Mouse (Mus musculus) kidney, postnatal 0 days (tissue): ENCODE results near the gene Tmem115. TPM values are rescaled to one million over a fixed set of nuclear protein-coding genes. Genes with fewer than 3 reads are reported as not detected.

Source experiments
- ATAC-seq: fragments of 200-750 bp; cut with Nextera tagmentation; replicated peaks from 2 replicates; pipeline ENCODE4 v1.8.0; 2017; ENCODE audit warnings: low read depth, moderate number of reproducible peaks, moderate TSS enrichment, moderate library complexity; ENCODE audit not compliant: low FRiP score
- DNase-seq: peaks from one replicate; pipeline ENCODE4 v3.0.0-alpha.2; 2016; ENCODE audit warnings: low spot score
- H3K27ac ChIP-seq: fragments of 300-500 bp; sonication (generic); 2 replicates; pipeline ENCODE4 v1.5.1; 2014; ENCODE audit warnings: mild to moderate bottlenecking
- H3K27me3 ChIP-seq: fragments of 300-500 bp; sonication (generic); 2 replicates; pipeline ENCODE4 v1.6.1; 2014; ENCODE audit warnings: low read length, mixed read lengths; ENCODE audit not compliant: insufficient read depth
- H3K36me3 ChIP-seq: fragments of 300-500 bp; sonication (generic); 2 replicates; pipeline ENCODE4 v1.6.1; 2014; ENCODE audit warnings: low read length, mixed read lengths; ENCODE audit not compliant: insufficient read depth
- H3K4me1 ChIP-seq: fragments of 300-500 bp; sonication (generic); replicated peaks from 2 replicates; pipeline ENCODE4 v1.6.1; 2014; ENCODE audit warnings: antibody characterized with exemption, low read length, mixed read lengths; ENCODE audit not compliant: insufficient read depth
- H3K4me2 ChIP-seq: fragments of 300-500 bp; sonication (generic); 2 replicates; pipeline ENCODE4 v1.6.1; 2014; ENCODE audit warnings: mild to moderate bottlenecking, low read length, moderate library complexity, mixed read lengths
- H3K4me3 ChIP-seq: fragments of 300-500 bp; sonication (generic); replicated peaks from 2 replicates; pipeline ENCODE4 v1.5.1; 2014; ENCODE audit warnings: low read depth, low read length
- H3K9ac ChIP-seq: fragments of 300-500 bp; sonication (generic); 2 replicates; pipeline ENCODE4 v1.6.1; 2014; ENCODE audit warnings: low read depth, low read length
- H3K9me3 ChIP-seq: fragments of 300-500 bp; sonication (generic); replicated peaks from 2 replicates; pipeline ENCODE4 v1.6.1; 2016; ENCODE audit warnings: low read length, inconsistent platforms, mixed read lengths
- CTCF ChIP-seq: IDR thresholded peaks from 2 replicates; pipeline ENCODE4 v1.5.1; 2016; ENCODE audit warnings: antibody characterized with exemption, low read depth, mild to moderate bottlenecking, moderate library complexity
- WGBS: fragments of 180-500 bp; shearing (Covaris S2); extraction: QIAGEN DNeasy Blood & Tissue Kit; methylation state at CpG from one replicate; pipeline ENCODE4 v1.1.7; 2014; 5-methylcytosine and 5-hydroxymethylcytosine counted together
- polyA plus RNA-seq: library from polyadenylated mRNA; unstranded; fragments of >200 nt; fragmentation: Nextera tagmentation; extraction: Ambion mirVana; gene quantifications from 2 replicates; pipeline ENCODE4 v1.2.1, GENCODE M21; 2015

The Tmem115 gene
- polyA plus RNA-seq, 1 experiment from 2014 or later, result 54.7 TPM

GRCm38 (mm10) chr9:107566855-107567254 is 33.1 kb downstream of the Tmem115 start:
- Histone ChIP-seq H3K4me3 (no peak overlapping the region), H3K9me3 (no peaks in the 10 kb centered on the region), H3K27me3 (no peaks in the 10 kb centered on the region), H3K4me1 (peaks cover 34% of the 10 kb centered on the region), H3K4me2 (peak overlapping the region; percentile 78), H3K36me3 (peaks cover 10% of the 10 kb centered on the region; the same call in 1 of the 2 replicates), H3K27ac (peak overlapping the region; percentile 95), H3K9ac (no peak overlapping the region)
- ATAC-seq, result 0 out of 2 replicates have a peak, but pooled peaks have one; percentile 1
- no peak for TF ChIP-seq CTCF
- peak; percentile 66 for DNase-seq
- 59% methylated on average over 3 of the region's 3 CpGs for WGBS

GRCm38 (mm10) chr9:107567702-107568319 is 34.1 kb downstream of the Tmem115 start, which contains the start of gene Hyal2:
Gene Hyal2, plus strand, starts transcription at chr9:107567945.
- Histone ChIP-seq H3K4me3 (peak within 1 kb of the TSS; percentile 74), H3K4me2 (peak within 1 kb of the TSS; percentile 78), H3K9ac (peak within 1 kb of the TSS; percentile 74), H3K36me3 (peaks cover 14% of the 10 kb centered on the region), H3K9me3 (no peaks in the 10 kb centered on the region), H3K27me3 (no peaks in the 10 kb centered on the region), H3K27ac (peak within 1 kb of the TSS; percentile 95), H3K4me1 (peaks cover 34% of the 10 kb centered on the region)
- TF ChIP-seq CTCF, result peak; percentile 2; the same call in 1 of the 2 replicates
- 5% methylated on average over 18 of the region's 18 CpGs for WGBS
- DNase-seq (peak; percentile 53), ATAC-seq (no peak)

GRCm38 (mm10) chr9:107568331-107569261 is 34.9 kb downstream of the Tmem115 start:
- H3K27ac ChIP-seq, result peak overlapping the region; percentile 95
- peak; percentile 94 for DNase-seq
- peak overlapping the region; percentile 78 for H3K4me2 ChIP-seq
- peaks cover 34% of the 10 kb centered on the region for H3K4me1 ChIP-seq
- peak overlapping the region; percentile 74 for H3K4me3 ChIP-seq
- under 1% methylated on average over 41 of the region's 41 CpGs for WGBS
- no peaks in the 10 kb centered on the region for H3K27me3 ChIP-seq
- H3K9ac ChIP-seq, result peak overlapping the region; percentile 74
- peak; percentile 72 for ATAC-seq
- no peak; the same call in 1 of the 2 replicates for TF ChIP-seq CTCF
- H3K9me3 ChIP-seq, result no peaks in the 10 kb centered on the region
- peaks cover 20% of the 10 kb centered on the region for H3K36me3 ChIP-seq

- Histone ChIP-seq H3K27me3 (no peaks in the 10 kb centered on the region), H3K36me3 (peaks cover 21% of the 10 kb centered on the region), H3K9ac (peak overlapping the region; percentile 74), H3K4me2 (peak overlapping the region; percentile 78), H3K4me1 (peaks cover 29% of the 10 kb centered on the region), H3K4me3 (peak overlapping the region; percentile 74), H3K9me3 (no peaks in the 10 kb centered on the region), H3K27ac (peak overlapping the region; percentile 95)
- ATAC-seq (peak; percentile 34), DNase-seq (peak; percentile 43)
- 0% methylated on average over 23 of the region's 23 CpGs for WGBS
- TF ChIP-seq CTCF, result no peak
Observed at GRCm38 (mm10) chr9:107569270-107569669, 35.5 kb downstream of the Tmem115 start.

GRCm38 (mm10) chr9:107570016-107570415 is 36.3 kb downstream of the Tmem115 start:
- H3K9me3 ChIP-seq, result no peaks in the 10 kb centered on the region
- H3K27me3 ChIP-seq, result no peaks in the 10 kb centered on the region
- WGBS, result 31% methylated on average over 13 of the region's 13 CpGs
- H3K27ac ChIP-seq, result peak overlapping the region; percentile 95
- DNase-seq, result no peak
- peaks cover 29% of the 10 kb centered on the region for H3K4me1 ChIP-seq
- H3K9ac ChIP-seq, result peak overlapping the region; percentile 74
- peak overlapping the region; percentile 74 for H3K4me3 ChIP-seq
- H3K36me3 ChIP-seq, result peaks cover 25% of the 10 kb centered on the region
- ATAC-seq, result no peak
- peak overlapping the region; percentile 78 for H3K4me2 ChIP-seq
- TF ChIP-seq CTCF, result no peak

GRCm38 (mm10) chr9:107570845-107571244 is 37.1 kb downstream of the Tmem115 start:
- H3K9ac ChIP-seq, result no peak overlapping the region
- peak overlapping the region; percentile 78 for H3K4me2 ChIP-seq
- no peak overlapping the region for H3K27ac ChIP-seq
- H3K4me1 ChIP-seq, result peaks cover 29% of the 10 kb centered on the region
- H3K36me3 ChIP-seq, result peaks cover 25% of the 10 kb centered on the region
- H3K4me3 ChIP-seq, result peak overlapping the region; percentile 74; the same call in 1 of the 2 replicates
- no peaks in the 10 kb centered on the region for H3K9me3 ChIP-seq
- WGBS, result 84% methylated on average over 21 of the region's 21 CpGs
- ATAC-seq (no peak), DNase-seq (no peak)
- no peak for TF ChIP-seq CTCF
- H3K27me3 ChIP-seq, result no peaks in the 10 kb centered on the region
